Mouse (Mus musculus) brain, adult 10 weeks (tissue): ENCODE results near the gene Lce1m. TPM values are rescaled to one million over a fixed set of nuclear protein-coding genes. Genes with fewer than 3 reads are reported as not detected.

ENCODE experiments used
- polyA plus RNA-seq: library from polyadenylated mRNA; stranded (reverse); fragments of 350-450 nt; fragmentation: Illumina TruSeq; extraction: RNeasy Lipid Tissue Mini Kit (QIAGEN cat#74804); gene quantifications from one replicate; pipeline ENCODE4 v1.2.3, GENCODE M21; 2015; ENCODE audit warnings: low read depth, low replicate concordance

Gene Lce1m
- polyA plus RNA-seq: not detected

DNA sequence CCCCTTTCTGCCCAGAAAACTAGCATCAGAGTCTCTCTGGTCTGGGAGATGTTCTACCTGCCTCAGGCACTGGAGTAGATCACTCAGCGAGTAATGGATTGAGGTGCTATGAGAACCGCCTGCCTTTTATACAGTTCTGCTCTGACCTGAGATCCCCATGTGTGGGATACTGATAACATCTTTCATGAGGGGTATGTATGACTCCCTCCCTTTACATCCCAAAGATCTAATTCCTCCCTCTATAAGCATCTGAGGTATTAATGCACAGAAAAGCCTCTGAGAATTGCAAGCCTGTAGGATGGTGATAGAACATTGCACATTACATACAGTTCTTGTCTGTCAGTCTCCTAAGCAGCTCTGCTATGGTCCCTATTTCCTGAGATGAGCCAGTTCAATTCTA, at the start of gene Lce1m:
TSS of gene Lce1m (minus strand) at position 101 of the 400 bp plus-strand sequence.

DNA sequence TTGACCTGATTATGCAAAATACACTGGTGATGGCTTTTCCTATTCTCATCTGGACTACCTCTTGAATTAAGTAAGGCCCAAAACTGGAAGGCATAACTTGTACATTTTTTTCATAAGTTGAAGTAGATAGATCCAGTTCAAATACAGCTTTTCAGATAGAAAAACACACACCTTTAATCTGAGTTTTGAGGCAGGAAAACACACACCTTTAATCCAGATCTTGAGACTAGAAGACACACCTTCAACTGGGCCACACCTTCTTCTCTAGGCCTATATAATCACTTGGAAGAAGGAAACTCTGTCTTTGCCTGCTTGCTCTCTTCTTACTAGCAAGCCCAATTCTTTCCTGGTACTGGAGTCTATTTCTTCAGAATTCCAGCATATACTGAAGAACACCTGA, 49.7 kb upstream of the Lce1m start, which contains the start of gene Gm4858:
TSS of gene Gm4858 (plus strand) at position 301 of the 400 bp plus-strand sequence.

GRCm38 (mm10) chr3:93015460-93016104, 3.3 kb downstream of the Lce1m start, which contains the start of gene Crct1:
TSS of gene Crct1 (minus strand) at chr3:93015687.

GRCm38 (mm10) chr3:92991926-92992325, 26.9 kb downstream of the Lce1m start, which contains the start of gene Lce3f:
TSS of gene Lce3f (plus strand) at chr3:92992226.

Other genes with a start within 250 kb of the Lce1m start
- not detected for gene Lce1i, start 240.2 kb downstream of the Lce1m start, polyA plus RNA-seq
- not detected for gene Lce1j, start 228.5 kb downstream of the Lce1m start, polyA plus RNA-seq
- not detected for gene Lce1k, start 211.2 kb downstream of the Lce1m start, polyA plus RNA-seq
- not detected for gene Kprp, start 191.8 kb downstream of the Lce1m start, polyA plus RNA-seq
- not detected for gene Lce1l, start 167.8 kb downstream of the Lce1m start, polyA plus RNA-seq
- not detected for gene 2310050C09Rik, start 148.8 kb downstream of the Lce1m start, polyA plus RNA-seq
- not detected for gene Lce3a, start 92.8 kb downstream of the Lce1m start, polyA plus RNA-seq
- gene Lce3b, start 86.1 kb downstream of the Lce1m start, polyA plus RNA-seq: not detected
- not detected for gene Lce3c, start 74.6 kb downstream of the Lce1m start, polyA plus RNA-seq
- not detected for gene Lce3d, start 61.7 kb downstream of the Lce1m start, polyA plus RNA-seq
- not detected for gene Lce3e, start 52.0 kb downstream of the Lce1m start, polyA plus RNA-seq
- gene Lce3f, start 26.8 kb downstream of the Lce1m start, polyA plus RNA-seq: not detected
- gene Crct1, start 3.4 kb downstream of the Lce1m start, polyA plus RNA-seq: not detected
- gene Gm4858, start 49.8 kb upstream of the Lce1m start, polyA plus RNA-seq: not detected
- not detected for gene Crnn, start 125.7 kb upstream of the Lce1m start, polyA plus RNA-seq
- not detected for gene Flg2, start 178.2 kb upstream of the Lce1m start, polyA plus RNA-seq